Mouse (Mus musculus) kidney, adult 8-10 months (tissue): ENCODE measurements at regions not wholly inside any gene's neighbourhood (a gene's known extent, or its start where the extent isn't known, plus 50 kb on each side); places are given as distances from the start of the nearest gene placed in this dataset.
"Not testable (repeated sequence)": the region's sequence is repeated elsewhere in the genome, so short reads cannot be mapped to it uniquely, and the experiment has no call there.

ENCODE experiments used
- DNase-seq, 2 experiments: peaks; one replicate each; pipeline ENCODE4 v3.0.0; 2022

DNA sequence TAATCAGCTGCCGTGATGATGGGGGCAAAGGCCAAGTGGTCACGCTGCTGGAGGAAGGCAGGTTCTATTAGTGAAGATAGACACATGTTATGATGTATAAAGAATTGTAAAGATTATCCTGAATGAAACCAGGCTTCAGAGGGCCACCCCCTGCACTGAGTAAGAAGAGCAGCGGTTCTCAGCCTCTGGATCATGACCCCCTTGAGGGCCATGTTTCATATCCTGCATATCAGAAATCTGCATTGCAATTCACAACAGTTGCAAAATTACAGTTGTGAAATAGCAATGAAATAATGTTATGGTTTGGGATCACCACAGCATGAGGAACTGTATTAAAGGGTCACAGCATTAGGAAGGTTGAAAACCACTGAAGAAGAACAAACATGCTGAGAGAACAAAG lies 162.5 kb upstream of the Zranb2 start:
- no peak for DNase-seq

DNA sequence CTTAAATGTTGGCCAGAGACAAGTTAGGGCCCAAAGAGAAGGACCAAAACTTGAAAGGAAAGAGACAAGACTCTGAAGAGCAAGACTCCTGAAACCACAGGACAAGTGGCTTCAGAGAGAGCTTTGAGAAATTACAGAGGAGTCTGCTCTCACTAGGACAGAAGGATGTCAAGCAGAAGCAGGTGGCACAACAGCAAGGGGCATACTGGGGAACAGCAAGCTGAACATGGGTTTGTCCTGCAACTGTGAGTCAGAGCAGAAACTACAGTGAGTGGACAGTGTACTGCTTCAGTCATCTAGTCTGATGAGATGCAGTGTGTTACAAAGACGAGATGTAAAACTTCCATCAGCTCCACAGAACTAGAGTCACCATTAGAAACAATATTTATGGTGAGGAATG lies 160.6 kb upstream of the Zranb2 start:
- DNase-seq, result no peak

DNA sequence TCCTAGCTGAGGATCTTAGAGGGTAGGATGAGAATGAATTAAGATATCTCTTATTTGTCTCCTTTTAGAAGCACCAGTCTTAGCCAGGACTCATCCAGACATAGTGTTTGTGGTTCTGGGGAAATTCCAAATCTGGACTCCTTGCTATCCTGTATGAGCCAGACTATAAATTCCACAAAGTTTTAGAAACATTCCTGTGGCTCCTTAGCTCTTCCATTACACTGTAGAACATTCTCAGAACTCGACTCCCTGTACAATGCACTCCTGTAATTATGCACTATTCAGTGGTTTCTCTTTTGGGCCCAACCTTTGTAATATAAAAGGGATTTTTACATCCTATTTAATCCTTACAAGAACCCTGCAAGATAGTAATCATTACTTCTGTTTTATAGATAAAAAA lies 159.8 kb upstream of the Zranb2 start:
- DNase-seq, result no peak

DNA sequence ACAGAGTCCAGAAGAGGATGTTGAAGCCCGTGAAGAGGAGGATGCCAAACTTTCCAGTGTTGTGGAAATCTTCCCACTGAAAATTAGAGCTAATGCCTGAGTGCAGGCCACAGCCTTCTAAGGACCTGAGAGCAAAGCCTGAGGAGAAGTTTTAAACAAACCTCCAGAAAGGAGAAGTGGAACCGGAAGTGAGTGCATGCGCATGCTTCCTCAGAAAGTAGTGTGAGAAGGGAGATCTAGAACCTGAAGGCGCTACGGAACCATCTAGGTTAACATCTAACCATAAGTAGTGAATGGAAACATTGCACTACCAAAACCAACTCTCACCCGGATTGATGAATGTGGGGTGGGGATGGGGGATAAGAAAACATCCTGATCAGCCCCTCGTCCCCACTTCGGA lies 156.4 kb upstream of the Zranb2 start:
- DNase-seq, result no peak

DNA sequence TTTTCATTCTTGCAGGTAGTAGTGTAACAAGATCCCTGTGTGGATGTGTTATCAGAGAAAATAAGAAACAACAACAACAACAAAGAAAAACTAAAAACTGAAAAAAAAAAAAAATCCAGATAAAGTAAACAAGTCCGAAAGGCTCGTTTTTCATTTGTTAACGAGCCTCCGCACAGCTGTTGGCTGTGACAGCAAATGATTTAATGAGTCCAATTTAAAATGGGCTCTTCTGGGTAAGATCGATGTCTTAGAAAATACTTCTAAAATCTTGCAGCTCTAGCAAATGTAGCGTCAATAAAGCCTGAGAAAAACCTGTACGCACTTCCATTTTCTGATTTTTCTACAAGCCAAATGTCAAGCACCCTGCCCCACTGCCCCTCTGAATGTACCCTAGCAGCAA lies 155.8 kb upstream of the Zranb2 start:
- no peak for DNase-seq

DNA sequence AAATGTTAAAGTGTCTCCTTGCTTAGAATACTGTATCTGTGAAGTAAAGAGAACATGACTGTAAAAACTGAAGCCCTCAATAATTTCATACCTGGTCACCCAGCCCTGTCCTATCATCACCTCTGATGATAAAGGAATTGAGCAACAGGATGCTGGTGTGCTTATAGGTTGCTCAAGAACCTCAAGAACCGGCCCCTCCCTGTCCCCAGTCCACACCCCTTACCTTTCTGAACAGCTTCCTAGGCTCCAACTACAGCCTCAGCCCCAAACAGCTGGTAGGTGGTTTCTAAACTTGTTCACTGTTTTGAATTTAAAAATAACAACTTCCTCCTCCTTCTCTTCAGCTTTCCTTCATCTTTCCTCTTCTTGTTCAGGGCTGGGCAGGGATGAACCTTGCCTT lies 142.1 kb upstream of the Zranb2 start:
- no peak for DNase-seq

DNA sequence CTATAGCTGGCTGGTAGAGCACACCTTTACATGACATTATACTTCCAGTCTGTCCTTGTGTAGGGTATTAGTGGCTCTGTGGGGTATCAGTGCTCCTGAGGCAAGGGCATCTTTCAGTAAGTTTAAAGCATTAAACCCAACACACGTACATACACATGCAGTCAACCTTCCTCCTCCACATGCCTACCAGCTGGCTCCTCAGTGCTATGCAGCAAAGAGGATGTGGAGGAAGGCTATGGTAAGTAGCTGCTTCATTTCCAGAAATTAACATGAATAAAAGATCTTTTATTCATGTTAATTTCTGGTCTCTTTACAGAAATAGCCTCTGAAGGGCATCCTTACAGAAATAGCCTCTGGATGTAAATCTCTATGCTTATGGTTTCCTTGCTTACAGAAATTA lies 140.1 kb upstream of the Zranb2 start:
- no peak for DNase-seq

DNA sequence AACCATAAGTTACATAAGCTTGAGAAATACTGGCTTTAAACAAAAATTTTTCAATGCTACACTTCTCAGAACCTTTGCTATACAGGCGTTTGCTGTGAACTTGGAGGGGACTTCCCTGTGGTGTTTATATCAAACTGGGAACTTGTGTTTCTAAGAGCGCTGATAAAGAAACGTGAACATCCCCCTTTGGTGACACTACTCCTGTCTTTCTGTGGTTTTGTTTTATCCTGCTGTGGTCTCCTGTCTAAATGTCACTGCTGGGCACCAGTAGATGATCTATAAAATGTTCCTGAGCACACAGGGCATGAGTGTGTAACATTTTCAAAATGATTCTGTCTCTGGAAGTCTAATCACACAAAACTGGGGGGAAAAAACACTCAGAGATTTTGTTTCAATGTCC lies 134.1 kb upstream of the Zranb2 start:
- no peak for DNase-seq

DNA sequence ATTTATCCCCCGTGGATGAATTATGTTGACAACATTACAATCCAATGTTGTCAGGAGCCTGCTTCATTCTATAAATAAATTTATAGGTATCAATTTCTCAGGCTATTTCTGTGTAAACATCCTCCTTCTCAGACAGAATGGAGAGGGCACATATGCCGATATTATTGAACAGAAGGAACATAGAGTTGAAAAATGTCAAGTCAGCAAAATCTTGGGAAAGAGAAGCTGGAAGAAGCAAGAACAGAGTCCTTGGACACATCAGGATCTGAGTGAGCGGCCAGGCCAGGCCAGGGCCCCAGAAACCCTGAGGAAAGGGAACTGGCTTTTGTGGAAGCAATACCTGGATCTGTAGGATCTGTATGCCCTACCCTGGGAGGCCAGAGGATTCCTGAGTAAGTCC lies 129.9 kb upstream of the Zranb2 start:
- no peak for DNase-seq

DNA sequence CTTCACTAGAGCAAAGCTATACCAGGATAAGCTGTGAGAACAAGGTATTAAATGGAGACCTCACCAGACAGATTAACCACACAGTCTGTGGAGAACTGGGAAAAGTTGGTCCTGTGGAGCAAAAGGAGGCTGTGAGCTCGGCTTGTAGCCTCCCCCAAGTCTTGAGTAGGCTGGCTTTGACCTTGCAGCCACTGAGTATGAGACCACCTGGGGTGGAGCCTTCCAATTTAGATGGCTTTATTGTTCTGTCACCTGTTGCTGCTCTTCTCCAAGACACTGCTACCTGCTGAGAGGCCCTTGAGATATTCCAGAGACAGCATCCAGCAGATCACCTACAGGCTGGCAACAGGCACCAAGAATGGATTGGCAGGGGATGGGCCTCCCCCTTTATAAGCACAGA lies 110.5 kb upstream of the Zranb2 start:
- DNase-seq, result not testable (repeated sequence)

DNA sequence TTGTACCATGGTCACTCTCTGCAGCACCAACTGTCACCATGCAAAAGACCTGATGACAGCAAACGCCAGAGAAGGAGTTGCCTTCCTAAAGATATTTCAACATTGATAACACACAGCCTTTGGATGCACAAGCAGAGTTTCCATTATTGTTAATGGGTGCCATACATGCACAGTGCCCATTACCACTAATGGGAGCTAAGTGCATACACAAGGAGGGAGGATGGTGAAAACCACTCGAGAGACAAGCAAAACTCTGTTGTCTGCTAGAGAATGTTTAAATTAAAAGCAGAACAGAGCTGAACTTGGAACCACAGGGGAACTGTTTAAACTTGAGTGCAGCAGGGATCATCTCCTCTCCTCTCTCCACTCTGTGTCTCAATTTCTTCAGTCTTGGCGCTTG lies 107.2 kb upstream of the Zranb2 start:
- no peak for DNase-seq

DNA sequence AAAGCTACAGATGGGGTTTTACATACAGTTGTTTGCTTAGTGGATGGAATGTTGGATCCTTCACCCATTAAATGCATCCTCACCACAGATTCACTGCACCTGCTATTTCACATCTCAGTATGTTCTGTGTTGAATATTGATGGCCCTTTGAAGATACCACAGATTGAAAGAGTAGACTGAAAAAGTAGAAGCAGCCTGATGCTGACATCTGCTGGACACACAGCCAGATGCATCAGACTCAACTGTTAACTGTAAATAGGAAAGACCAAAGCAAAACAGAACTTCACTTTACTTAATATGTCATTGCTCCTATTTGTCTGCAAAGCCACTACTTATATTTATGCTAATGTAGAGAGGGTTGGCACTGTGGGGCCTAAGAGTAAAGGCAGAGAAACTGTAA lies 84.2 kb upstream of the Zranb2 start:
- peak in 1 of 2 experiments; percentile 16 for DNase-seq

DNA sequence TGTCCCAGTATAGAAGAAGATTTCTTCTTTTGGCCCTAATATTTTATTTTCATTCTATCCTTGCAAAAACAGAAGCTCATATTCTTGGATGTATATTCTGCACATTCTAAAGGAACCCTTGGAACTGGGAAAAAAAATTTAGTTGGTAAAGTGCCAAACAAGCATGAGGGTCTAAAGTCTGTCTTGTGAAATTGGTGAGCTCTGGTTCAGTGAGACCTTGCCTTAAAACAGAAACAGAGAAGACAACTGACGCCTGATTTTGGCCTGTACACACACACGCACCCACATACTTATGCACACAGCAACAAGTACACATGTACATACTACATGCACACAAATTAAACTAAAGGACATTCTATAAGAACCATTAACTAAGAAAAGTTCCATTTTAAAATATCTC lies 62.4 kb upstream of the Zranb2 start:
- DNase-seq, result no peak

DNA sequence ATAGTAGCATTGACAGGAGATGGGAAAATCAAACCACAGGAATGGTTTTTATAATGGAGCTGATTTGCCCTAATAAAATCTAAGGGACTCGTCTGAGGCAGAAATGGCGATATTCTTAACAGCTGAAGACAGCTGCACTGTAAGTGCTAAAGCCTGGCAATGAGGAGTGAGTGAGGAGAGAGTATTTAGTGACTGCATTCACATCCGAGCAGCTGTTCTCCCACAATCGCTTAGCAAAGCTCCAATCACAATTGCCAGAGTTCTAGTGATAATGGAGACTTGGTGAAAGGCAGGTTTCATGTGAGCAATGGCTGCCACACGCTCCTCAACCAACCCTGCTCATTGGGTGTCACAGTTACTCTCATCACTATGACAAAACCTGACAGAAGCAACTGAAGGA lies 61.3 kb upstream of the Zranb2 start:
- no peak for DNase-seq

DNA sequence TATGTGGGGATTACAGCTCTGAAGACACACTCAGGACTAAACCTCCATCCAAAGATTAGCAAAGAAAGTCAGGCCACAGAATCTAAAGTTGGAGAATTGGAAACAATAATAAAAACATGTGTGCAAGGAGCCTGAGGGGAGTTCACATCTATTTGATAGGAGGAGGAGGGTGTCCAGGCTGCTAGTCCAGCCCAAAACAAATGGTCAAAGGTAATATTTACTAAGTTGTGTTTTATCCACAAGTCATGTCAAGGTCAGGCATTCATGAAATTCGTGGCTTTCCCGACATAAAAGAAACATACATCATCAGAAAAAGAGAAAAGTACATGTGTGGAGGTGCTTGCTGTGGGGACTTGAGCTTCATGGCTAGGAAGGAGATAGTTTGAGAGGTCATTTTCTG lies 56.2 kb upstream of the Zranb2 start:
- DNase-seq, result no peak
